Mouse (Mus musculus): Measurements from ENCODE around the gene Kidins220. TPM values are rescaled to one million over a fixed set of nuclear protein-coding genes. Genes with fewer than 3 reads are reported as not detected.

Gene Kidins220
- polyA plus RNA-seq, 1 experiment from 2014 or later = 20.6 TPM

DNA sequence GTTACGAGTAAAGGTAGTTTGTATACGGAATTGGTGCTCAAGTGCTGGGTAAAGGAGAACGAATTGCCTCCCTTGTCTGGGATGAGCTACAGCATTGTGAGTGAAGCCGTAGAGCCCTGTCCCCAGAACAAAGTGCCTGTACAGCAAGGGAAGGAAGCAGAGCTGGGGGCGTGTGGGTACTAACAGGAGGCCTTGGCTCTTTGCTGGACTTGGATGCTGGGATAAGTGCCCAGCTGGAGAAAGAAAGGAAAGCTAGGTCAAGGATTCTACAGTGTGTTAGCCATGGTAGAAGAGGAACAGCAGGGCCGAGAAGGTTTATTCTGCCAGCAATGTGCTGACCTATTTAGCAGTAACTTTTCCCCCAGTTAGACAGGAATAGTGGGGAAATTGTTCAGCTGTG lies 9.3 kb upstream of the Kidins220 start:
- 80% methylated on average over 6 of the region's 6 CpGs for WGBS
- Histone ChIP-seq H3K27ac (no peak overlapping the region), H3K27me3 (no peaks in the 10 kb centered on the region), H3K36me3 (no peaks in the 10 kb centered on the region), H3K9ac (no peak overlapping the region), H3K4me1 (no peaks in the 10 kb centered on the region), H3K9me3 (no peaks in the 10 kb centered on the region), H3K4me2 (no peak overlapping the region), H3K4me3 (no peak overlapping the region)
- ATAC-seq (ENCODE audit: borderline replicate concordance, extremely low read depth, low FRiP score, low TSS enrichment) = no peak

GRCm38 (mm10) chr12:24966046-24966445 lies 8.7 kb upstream of the Kidins220 start:
- Histone ChIP-seq H3K36me3 (no peaks in the 10 kb centered on the region), H3K4me3 (no peak overlapping the region), H3K4me1 (no peaks in the 10 kb centered on the region), H3K27me3 (no peaks in the 10 kb centered on the region), H3K9ac (no peak overlapping the region), H3K27ac (no peak overlapping the region), H3K4me2 (no peak overlapping the region), H3K9me3 (no peaks in the 10 kb centered on the region)
- 82% methylated on average over 2 of the region's 2 CpGs for WGBS
- ATAC-seq (ENCODE audit: borderline replicate concordance, extremely low read depth, low FRiP score, low TSS enrichment) = no peak

GRCm38 (mm10) chr12:24971490-24972200 lies 3.1 kb upstream of the Kidins220 start:
- Histone ChIP-seq H3K36me3 (no peaks in the 10 kb centered on the region), H3K27me3 (no peaks in the 10 kb centered on the region), H3K27ac (no peak overlapping the region), H3K9me3 (no peaks in the 10 kb centered on the region), H3K4me2 (no peak overlapping the region), H3K4me3 (no peak overlapping the region), H3K4me1 (peaks cover 8% of the 10 kb centered on the region; the same call in 1 of the 2 replicates), H3K9ac (no peak overlapping the region)
- WGBS = 65% methylated on average over 5 of the region's 5 CpGs
- no peak for ATAC-seq (ENCODE audit: borderline replicate concordance, extremely low read depth, low FRiP score, low TSS enrichment)

DNA sequence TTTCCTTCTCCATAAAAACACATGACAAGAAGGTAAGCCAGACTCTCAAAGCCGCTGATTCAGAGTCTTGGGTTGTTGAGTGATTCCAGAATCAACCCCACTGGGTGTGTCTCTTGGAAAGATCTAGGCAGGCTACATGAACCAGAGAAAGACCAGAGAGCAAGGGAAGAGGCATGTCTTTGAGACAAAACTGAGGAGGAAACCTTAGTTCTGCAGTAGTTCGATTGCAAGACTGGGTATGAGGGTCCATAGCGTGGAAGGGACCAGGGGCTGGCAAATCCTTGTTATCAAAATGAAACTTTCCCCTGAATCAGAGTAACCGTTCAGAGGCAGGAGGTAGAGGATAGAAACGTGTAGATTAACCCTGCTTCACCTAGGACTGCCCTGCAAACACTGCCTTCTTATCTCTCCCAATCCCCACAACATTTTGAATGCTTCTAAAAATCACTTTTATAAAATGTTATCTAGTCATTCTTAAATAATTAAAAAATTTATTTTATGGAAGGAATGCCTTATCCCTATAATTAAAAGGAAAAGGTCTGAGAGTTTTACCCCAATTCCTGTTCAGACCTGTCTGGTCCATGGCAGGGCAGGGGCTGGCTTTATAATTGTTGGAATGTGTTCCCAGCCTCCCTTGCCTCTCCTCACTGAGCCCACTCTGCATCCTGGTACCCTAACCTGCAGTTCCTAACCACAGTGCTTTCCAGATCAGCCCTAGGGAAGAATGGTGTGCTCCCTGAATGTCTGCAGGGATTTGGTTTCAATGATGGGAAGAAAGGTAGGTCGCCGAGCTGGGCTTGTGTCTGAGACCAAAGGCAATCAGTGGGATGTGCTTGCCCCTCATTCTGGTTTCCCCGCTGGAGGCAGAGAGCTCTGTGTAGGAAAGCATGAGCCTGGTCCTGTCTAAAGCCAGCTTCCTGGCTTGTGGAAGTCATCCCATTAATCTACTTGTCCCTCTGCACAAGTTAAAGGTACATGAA lies 2.1 kb upstream of the Kidins220 start:
- Histone ChIP-seq H3K27me3 (no peaks in the 10 kb centered on the region), H3K36me3 (no peaks in the 10 kb centered on the region), H3K4me3 (no peak overlapping the region), H3K9ac (no peak overlapping the region), H3K4me1 (peaks cover 8% of the 10 kb centered on the region; the same call in 1 of the 2 replicates), H3K27ac (no peak overlapping the region), H3K9me3 (no peaks in the 10 kb centered on the region), H3K4me2 (no peak overlapping the region)
- WGBS = 68% methylated on average over 8 of the region's 8 CpGs
- ATAC-seq (ENCODE audit: borderline replicate concordance, extremely low read depth, low FRiP score, low TSS enrichment) = no peak

GRCm38 (mm10) chr12:24973586-24973985 lies 1.1 kb upstream of the Kidins220 start:
- Histone ChIP-seq H3K4me1 (peaks cover 8% of the 10 kb centered on the region; the same call in 1 of the 2 replicates), H3K9ac (no peak overlapping the region), H3K4me2 (no peak overlapping the region), H3K36me3 (no peaks in the 10 kb centered on the region), H3K4me3 (no peak overlapping the region), H3K27me3 (no peaks in the 10 kb centered on the region), H3K9me3 (no peaks in the 10 kb centered on the region), H3K27ac (no peak overlapping the region)
- WGBS = 61% methylated on average over 5 of the region's 5 CpGs
- ATAC-seq (ENCODE audit: borderline replicate concordance, extremely low read depth, low FRiP score, low TSS enrichment) = no peak

DNA sequence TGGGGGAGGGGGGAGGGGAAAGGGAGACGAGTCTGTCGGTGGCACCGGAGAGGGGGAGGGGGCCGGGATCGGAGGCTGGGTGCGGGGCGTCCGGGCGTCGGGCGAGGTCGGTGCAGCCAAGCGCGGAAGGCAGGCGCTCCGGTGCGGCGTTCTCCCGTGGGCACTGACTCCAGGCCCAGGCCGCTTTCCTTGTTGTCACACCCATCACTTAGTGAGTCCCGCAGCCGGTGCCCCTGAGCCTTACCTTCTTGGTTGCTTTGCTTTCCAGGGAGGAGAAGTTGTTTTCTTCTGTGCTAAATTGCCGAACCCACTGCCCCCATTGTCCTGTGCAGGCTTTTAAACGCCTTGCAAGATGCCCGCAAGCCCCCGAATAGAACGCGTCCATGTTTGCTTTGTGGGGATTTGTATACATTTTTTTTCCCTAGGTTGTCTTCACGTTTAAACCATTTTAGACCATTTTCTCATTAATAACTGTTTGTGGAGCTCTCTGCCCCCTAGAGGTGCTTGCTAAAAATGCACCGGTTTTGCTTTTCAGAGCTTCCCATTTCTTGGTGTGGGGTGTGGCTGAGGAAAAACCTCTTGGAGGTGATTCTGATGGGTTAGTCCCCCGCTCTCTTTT lies 499 bp downstream of the Kidins220 start:
- peak; percentile 77 for ATAC-seq (ENCODE audit: borderline replicate concordance, extremely low read depth, low FRiP score, low TSS enrichment)
- no peaks in the 10 kb centered on the region for H3K36me3 ChIP-seq
- peak overlapping the region; percentile 82 for H3K4me3 ChIP-seq
- under 1% methylated on average over 23 of the region's 31 CpGs for WGBS
- H3K27me3 ChIP-seq = no peaks in the 10 kb centered on the region
- no peaks in the 10 kb centered on the region for H3K9me3 ChIP-seq
- peaks cover 8% of the 10 kb centered on the region; the same call in 1 of the 2 replicates for H3K4me1 ChIP-seq
- peak overlapping the region; percentile 59 for H3K4me2 ChIP-seq
- H3K9ac ChIP-seq = peak overlapping the region; percentile 54
- H3K27ac ChIP-seq = peak overlapping the region; percentile 77

GRCm38 (mm10) chr12:24985226-24985625 lies 10.5 kb downstream of the Kidins220 start:
- Histone ChIP-seq H3K36me3 (peaks cover 13% of the 10 kb centered on the region), H3K27ac (no peak overlapping the region), H3K9me3 (no peaks in the 10 kb centered on the region), H3K9ac (no peak overlapping the region), H3K4me3 (no peak overlapping the region), H3K4me2 (no peak overlapping the region), H3K27me3 (no peaks in the 10 kb centered on the region), H3K4me1 (no peaks in the 10 kb centered on the region)
- WGBS = 58% methylated on average over 5 of the region's 5 CpGs
- ATAC-seq (ENCODE audit: borderline replicate concordance, extremely low read depth, low FRiP score, low TSS enrichment) = no peak

- Histone ChIP-seq H3K9me3 (no peaks in the 10 kb centered on the region), H3K4me1 (no peaks in the 10 kb centered on the region), H3K27ac (no peak overlapping the region), H3K36me3 (peaks cover 76% of the 10 kb centered on the region), H3K27me3 (no peaks in the 10 kb centered on the region), H3K9ac (no peak overlapping the region), H3K4me2 (no peak overlapping the region), H3K4me3 (no peak overlapping the region)
- no peak for ATAC-seq (ENCODE audit: borderline replicate concordance, extremely low read depth, low FRiP score, low TSS enrichment)
- WGBS = 94% methylated on average over 4 of the region's 4 CpGs
Measured at GRCm38 (mm10) chr12:24995350-24995749, 20.6 kb downstream of the Kidins220 start.

DNA sequence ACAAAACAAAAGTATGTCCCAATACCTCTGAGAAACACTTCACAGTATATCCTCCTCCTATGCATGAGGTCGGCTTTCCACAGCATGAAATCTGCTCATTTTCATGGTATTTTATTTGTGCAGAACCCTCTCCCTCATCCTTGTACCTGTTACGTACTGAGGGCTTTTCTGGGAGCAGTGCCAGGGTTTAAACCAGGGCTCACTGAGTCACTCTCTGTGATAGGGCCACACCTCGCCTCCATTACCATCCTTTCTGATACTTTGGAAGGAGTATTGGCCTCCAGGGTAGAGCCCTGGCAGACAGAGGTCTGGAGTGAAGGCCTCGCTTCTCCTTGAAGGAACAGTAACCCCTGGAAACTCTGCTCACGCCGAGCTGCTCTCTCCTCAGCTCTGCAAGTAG lies 30.6 kb downstream of the Kidins220 start:
- Histone ChIP-seq H3K4me2 (no peak overlapping the region), H3K9ac (no peak overlapping the region), H3K4me1 (no peaks in the 10 kb centered on the region), H3K4me3 (no peak overlapping the region), H3K36me3 (peaks cover 69% of the 10 kb centered on the region), H3K9me3 (no peaks in the 10 kb centered on the region), H3K27ac (no peak overlapping the region), H3K27me3 (no peaks in the 10 kb centered on the region)
- WGBS = 65% methylated on average over 6 of the region's 6 CpGs
- ATAC-seq (ENCODE audit: borderline replicate concordance, extremely low read depth, low FRiP score, low TSS enrichment) = no peak

DNA sequence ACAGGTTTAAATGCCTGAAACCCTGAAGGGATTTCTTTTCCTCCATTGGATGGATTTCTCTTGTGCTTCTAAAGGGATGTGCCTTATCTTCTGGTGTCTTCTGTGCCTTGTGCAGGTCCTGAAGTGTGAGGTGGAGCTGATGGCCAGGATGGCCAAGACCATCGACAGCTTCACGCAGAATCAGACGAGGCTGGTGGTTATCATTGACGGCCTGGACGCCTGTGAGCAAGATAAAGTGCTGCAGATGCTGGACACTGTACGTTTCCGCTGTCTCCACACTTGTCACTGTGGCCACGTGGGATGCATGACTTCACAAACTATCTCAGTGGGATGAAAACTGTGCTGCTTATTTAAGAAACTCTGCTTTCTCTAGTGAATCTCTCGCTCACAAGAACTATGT lies 35.2 kb downstream of the Kidins220 start:
- WGBS = 63% methylated on average over 9 of the region's 9 CpGs
- peaks cover 67% of the 10 kb centered on the region for H3K36me3 ChIP-seq

GRCm38 (mm10) chr12:25010416-25010815 lies 35.7 kb downstream of the Kidins220 start:
- Histone ChIP-seq H3K4me2 (no peak overlapping the region), H3K9ac (no peak overlapping the region), H3K9me3 (no peaks in the 10 kb centered on the region), H3K4me3 (no peak overlapping the region), H3K4me1 (0 out of 2 replicates have a peak, but pooled peaks cover 4% of the 10 kb centered on the region), H3K36me3 (peaks cover 67% of the 10 kb centered on the region), H3K27ac (no peak overlapping the region), H3K27me3 (no peaks in the 10 kb centered on the region)
- ATAC-seq (ENCODE audit: borderline replicate concordance, extremely low read depth, low FRiP score, low TSS enrichment) = no peak
- 93% methylated on average over 1 of the region's 1 CpGs for WGBS

More for the DNA sequence above, 35.2 kb downstream of the Kidins220 start:
- Histone ChIP-seq H3K9ac (no peak overlapping the region), H3K4me2 (no peak overlapping the region), H3K27ac (no peak overlapping the region), H3K4me1 (0 out of 2 replicates have a peak, but pooled peaks cover 4% of the 10 kb centered on the region), H3K9me3 (no peaks in the 10 kb centered on the region), H3K4me3 (no peak overlapping the region), H3K27me3 (no peaks in the 10 kb centered on the region)
- ATAC-seq (ENCODE audit: borderline replicate concordance, extremely low read depth, low FRiP score, low TSS enrichment) = no peak

Data from lung, embryonic 15.5 days (tissue).